Mouse (Mus musculus) layer of hippocampus, postnatal 10 days (tissue): Measurements from ENCODE around the gene Myof. TPM values are rescaled to one million over a fixed set of nuclear protein-coding genes. Genes with fewer than 3 reads are reported as not detected.

Source experiments
- DNase-seq, 2 experiments: peaks; one replicate each; pipeline ENCODE4 v3.0.0; 2021; ENCODE audit warnings: low spot score in 2 of 2
- long read RNA-seq: library from polyadenylated mRNA; stranded (forward); transcript quantifications from one replicate; pipeline ENCODE4 v2.0.0, GENCODE M21; 2023
- total RNA-seq, 2 experiments: library from RNA; stranded (reverse); gene quantifications; 2 replicates each; pipeline ENCODE4 v1.2.3; 2021

The Myof gene
- 1 to 10 TPM; 6.6 to 8.0 TPM for total RNA-seq
- long read RNA-seq, partial matches to known transcripts = 1 of 4 reads
- long read RNA-seq, other reads (novel, unspliced or antisense) = 3 of 4 reads

GRCm38 (mm10) chr19:38043281-38043981, at the start of gene Myof:
Gene Myof, minus strand, starts transcription at chr19:38043577.
- DNase-seq = no peak

GRCm38 (mm10) chr19:38091512-38091985, 48.2 kb upstream of the Myof start:
- DNase-seq = no peak

GRCm38 (mm10) chr19:38089358-38089757, 46.0 kb upstream of the Myof start:
- DNase-seq = no peak

GRCm38 (mm10) chr19:38086948-38087551, 43.7 kb upstream of the Myof start:
- DNase-seq = peak; percentile 54

- DNase-seq = no peak
These were observed 42.5 kb upstream of the Myof start for GRCm38 (mm10) chr19:38085841-38086240.

GRCm38 (mm10) chr19:38082931-38083525, 39.7 kb upstream of the Myof start:
- DNase-seq = no peak

- DNase-seq = no peak
These were observed 38.0 kb upstream of the Myof start for GRCm38 (mm10) chr19:38081361-38081760.

GRCm38 (mm10) chr19:38077851-38078540, 34.6 kb upstream of the Myof start:
- DNase-seq = no peak

- no peak for DNase-seq
These were observed 32.9 kb upstream of the Myof start for GRCm38 (mm10) chr19:38076251-38076650.

- no peak for DNase-seq
These were observed 31.7 kb upstream of the Myof start for GRCm38 (mm10) chr19:38075051-38075450.

- DNase-seq = no peak
These were observed 29.8 kb upstream of the Myof start for GRCm38 (mm10) chr19:38073226-38073625.

- no peak for DNase-seq
These were observed 20.7 kb upstream of the Myof start for GRCm38 (mm10) chr19:38064051-38064450.

GRCm38 (mm10) chr19:38063201-38063600, 19.8 kb upstream of the Myof start:
- DNase-seq = no peak

GRCm38 (mm10) chr19:38056931-38057330, 13.6 kb upstream of the Myof start:
- no peak for DNase-seq

- DNase-seq = no peak
These were observed 12.9 kb upstream of the Myof start for GRCm38 (mm10) chr19:38056276-38056675.

- DNase-seq = no peak
These were observed 12.4 kb upstream of the Myof start for GRCm38 (mm10) chr19:38055798-38056197.

- peak; percentile 91 to 94 for DNase-seq
These were observed 11.4 kb upstream of the Myof start, which contains the start of gene Cep55 for GRCm38 (mm10) chr19:38054720-38055192. Gene Cep55, plus strand, starts transcription at chr19:38055011.

- DNase-seq = peak; percentile 65 to 77
These were observed 10.9 kb upstream of the Myof start for GRCm38 (mm10) chr19:38054149-38054719.

- DNase-seq = peak in 1 of 2 experiments; percentile 22
These were observed 10.1 kb upstream of the Myof start for GRCm38 (mm10) chr19:38053227-38054041.

- DNase-seq = no peak
These were observed 6.3 kb upstream of the Myof start for GRCm38 (mm10) chr19:38049686-38050085.
